Mouse (Mus musculus): Measurements from ENCODE around the gene BC037034. TPM values are rescaled to one million over a fixed set of nuclear protein-coding genes. Genes with fewer than 3 reads are reported as not detected.
"Not testable (repeated sequence)": the region's sequence is repeated elsewhere in the genome, so short reads cannot be mapped to it uniquely, and the experiment has no call there.

The BC037034 gene
- total RNA-seq, 2 experiments from 2014 or later: 2.9 to 4.0 TPM

DNA sequence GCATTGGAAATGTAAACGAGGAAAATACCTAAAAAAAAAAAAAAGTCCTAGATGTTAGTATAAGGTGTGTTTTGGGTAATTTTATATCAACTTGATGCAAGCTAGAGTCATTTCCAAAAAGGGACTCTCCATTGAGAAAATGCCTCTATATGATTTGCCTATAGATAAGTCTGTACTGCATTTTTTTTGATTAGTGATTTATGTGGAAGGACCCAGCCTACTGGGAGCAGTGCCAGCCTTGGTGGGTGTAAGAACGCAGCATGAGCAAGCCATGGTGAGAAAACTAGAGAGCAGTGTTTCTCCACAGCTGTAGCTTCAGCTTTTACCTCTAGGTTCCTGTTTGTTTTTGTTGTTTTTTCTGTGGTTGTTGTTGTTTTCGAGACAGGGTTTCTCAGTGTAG lies 40.5 kb downstream of the BC037034 start:
- no peak for DNase-seq
- intact Hi-C loops (cut with DNase I): loop anchor here (10.0 kb wide), 1 partner anchor 252 kb away; no protein-coding TSS in a partner anchor

DNA sequence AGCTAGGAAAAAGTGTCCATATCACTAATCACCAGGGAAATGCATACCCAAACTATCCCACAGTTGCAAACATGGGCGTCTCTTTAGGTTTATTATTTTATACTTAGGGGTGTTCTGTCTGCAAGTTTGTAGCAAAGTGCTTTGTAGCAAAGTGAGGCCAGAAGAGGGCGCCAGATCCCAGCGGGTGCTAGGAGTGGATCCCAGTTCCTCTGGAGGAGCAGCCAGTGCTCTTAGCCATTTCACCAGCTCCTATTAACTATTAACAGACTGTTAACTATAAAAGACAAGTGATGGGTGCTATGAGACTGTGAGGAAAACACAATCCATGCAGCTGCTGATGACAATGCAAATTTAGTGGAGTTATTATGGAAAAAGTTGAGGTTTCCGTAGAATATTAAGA lies 41.7 kb downstream of the BC037034 start:
- peak; percentile 82 to 92 for DNase-seq
- intact Hi-C loops (cut with DNase I): loop anchor here (10.0 kb wide), 1 partner anchor 253 kb away; no protein-coding TSS in a partner anchor

DNA sequence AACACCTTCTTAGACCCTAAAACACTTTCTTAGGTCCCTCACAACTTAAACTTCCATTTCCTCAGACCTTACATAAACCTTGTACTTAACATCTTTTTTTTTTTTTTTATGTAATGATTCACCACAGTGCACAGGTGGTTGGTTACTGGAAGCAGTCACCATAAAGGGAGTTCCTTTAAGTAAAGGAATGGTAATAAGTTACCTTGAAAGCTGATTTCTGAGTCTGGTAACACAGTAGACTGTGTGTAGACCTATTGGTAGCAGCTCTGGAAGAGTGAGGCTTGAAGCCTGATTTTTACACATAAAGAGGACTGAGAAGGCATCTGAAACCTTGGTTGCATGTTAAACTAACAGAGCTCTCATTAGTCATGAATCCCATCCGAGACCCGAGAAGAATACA lies 44.0 kb downstream of the BC037034 start:
- intact Hi-C loops (cut with DNase I): loop anchor here (10.0 kb wide), 1 partner anchor 255 kb away; no protein-coding TSS in a partner anchor
- no peak for DNase-seq

DNA sequence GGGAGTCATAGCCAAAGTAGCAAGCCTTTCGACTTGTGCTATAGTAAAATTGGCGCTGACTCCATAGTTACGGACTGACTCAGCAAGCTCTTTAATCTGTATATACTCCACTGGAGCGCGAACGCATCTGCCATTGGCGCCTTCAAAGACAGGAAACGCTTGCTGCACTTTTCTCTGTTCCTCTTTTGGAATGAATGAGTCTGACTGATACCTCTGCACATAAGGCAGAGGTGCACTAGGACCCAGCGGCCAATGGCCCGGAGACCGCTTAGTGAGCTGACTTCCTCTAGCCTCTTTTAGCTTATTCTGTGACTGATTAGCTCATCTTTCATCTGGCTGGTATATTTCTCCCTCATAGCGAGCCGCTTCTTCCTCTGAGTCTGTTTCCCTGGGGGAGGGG lies 47.2 kb downstream of the BC037034 start:
- not testable (repeated sequence) for DNase-seq
- intact Hi-C loops (cut with DNase I): loop anchor here (2.0 kb wide), 1 partner anchor 68 kb away; no protein-coding TSS in a partner anchor

Other genes starting within 250 kb of the BC037034 start
- not detected for gene Smok3a, start 242.8 kb downstream of the BC037034 start, total RNA-seq (2021)
- gene Smok3b, start 242.6 kb downstream of the BC037034 start, total RNA-seq (2021): not detected
- not detected for gene Smok3c, start 210.8 kb downstream of the BC037034 start, total RNA-seq (2021)
- gene Zkscan1, start 178.9 kb downstream of the BC037034 start, total RNA-seq (2021): 10 to 100 TPM; 14.1 to 15.1 TPM
- gene Zscan21, start 147.1 kb downstream of the BC037034 start, total RNA-seq (2021): 10 to 100 TPM; 10.7 to 13.6 TPM
- 1 to 10 TPM; 7.3 to 8.3 TPM for gene Zfp113, start 108.3 kb downstream of the BC037034 start, total RNA-seq (2021)
- 100 to 1,000 TPM; 123 to 126 TPM for gene Cops6, start 103.0 kb downstream of the BC037034 start, total RNA-seq (2021)
- gene Ap4m1, start 92.0 kb downstream of the BC037034 start, total RNA-seq (2021): 10 to 100 TPM in 1 of 2 experiments, 1 to 10 TPM in 1; 9.6 to 11.8 TPM
- gene Mcm7, start 91.6 kb downstream of the BC037034 start, total RNA-seq (2021): 10 to 100 TPM; 10.5 to 11.7 TPM
- 10 to 100 TPM; 32.8 to 33.5 TPM for gene Taf6, start 76.6 kb downstream of the BC037034 start, total RNA-seq (2021)
- gene Cnpy4, start 76.5 kb downstream of the BC037034 start, total RNA-seq (2021): 1 to 10 TPM; 6.4 to 7.2 TPM
- gene Mblac1, start 69.7 kb downstream of the BC037034 start, total RNA-seq (2021): 1 to 10 TPM; 2.9 to 3.1 TPM
- gene Nxpe5, start 38.1 kb downstream of the BC037034 start, total RNA-seq (2021): 1 to 10 TPM in 1 of 2 experiments, under 1 TPM in 1; 0.92 to 1.9 TPM
- gene Lamtor4, start 8.6 kb downstream of the BC037034 start, total RNA-seq (2021): 10 to 100 TPM; 57.2 to 61.0 TPM
- gene Gal3st4, start 8.8 kb upstream of the BC037034 start, total RNA-seq (2021): under 1 TPM; 0.19 to 0.31 TPM
- gene Gm43720, start 15.9 kb upstream of the BC037034 start, total RNA-seq (2021): not detected
- under 1 TPM; 0.11 to 0.25 TPM for gene Gpc2, start 16.0 kb upstream of the BC037034 start, total RNA-seq (2021)
- gene Stag3, start 16.2 kb upstream of the BC037034 start, total RNA-seq (2021): not detected
- not detected for gene Pvrig, start 77.9 kb upstream of the BC037034 start, total RNA-seq (2021)
- gene Zfp157, start 177.4 kb upstream of the BC037034 start, total RNA-seq (2021): 1 to 10 TPM; 4.9 to 5.4 TPM